Mouse (Mus musculus) bone marrow macrophage, adult 2 months (primary cell): Measurements from ENCODE around the gene Nek8.

Source experiments
- CTCF ChIP-seq: IDR thresholded peaks from 2 replicates; pipeline ENCODE4 v1.5.1; 2012; ENCODE audit warnings: low read depth, mild to moderate bottlenecking, low read length, moderate library complexity
- POLR2A ChIP-seq: IDR thresholded peaks from 2 replicates; pipeline ENCODE4 v1.6.1; 2012; ENCODE audit warnings: mild to moderate bottlenecking, low read depth, low read length, borderline replicate concordance

- TF ChIP-seq CTCF (no peak), POLR2A (no peak)
These were observed 7.5 kb upstream of the Nek8 start for GRCm38 (mm10) chr11:78183884-78184514.
